Mouse (Mus musculus): Measurements from ENCODE around the gene Tubb1.

Gene Tubb1

DNA sequence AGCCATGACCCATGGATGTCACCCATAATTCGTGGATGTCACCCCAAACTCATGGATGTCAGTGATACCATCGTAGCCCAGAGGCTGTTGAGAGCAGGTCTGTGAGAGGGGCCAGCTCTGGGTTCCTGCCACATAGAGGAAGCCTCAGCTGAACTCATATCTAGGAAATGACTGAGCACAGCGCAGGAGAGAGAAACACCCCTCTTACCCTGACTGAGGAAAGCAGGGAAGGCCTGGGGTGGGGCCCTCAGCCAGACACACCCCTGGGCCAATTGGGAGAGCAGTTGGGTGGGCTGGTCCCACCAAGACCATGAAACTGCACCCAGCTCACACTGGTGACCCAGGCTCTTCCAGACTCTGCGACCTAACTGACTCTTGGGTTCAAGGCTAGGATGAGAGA lies at the start of gene Tubb1:
TSS of gene Tubb1 (plus strand) at position 343 of the 400 bp plus-strand sequence.
- DNase-seq (ENCODE audit: low spot score in 2 of 2) = no peak

DNA sequence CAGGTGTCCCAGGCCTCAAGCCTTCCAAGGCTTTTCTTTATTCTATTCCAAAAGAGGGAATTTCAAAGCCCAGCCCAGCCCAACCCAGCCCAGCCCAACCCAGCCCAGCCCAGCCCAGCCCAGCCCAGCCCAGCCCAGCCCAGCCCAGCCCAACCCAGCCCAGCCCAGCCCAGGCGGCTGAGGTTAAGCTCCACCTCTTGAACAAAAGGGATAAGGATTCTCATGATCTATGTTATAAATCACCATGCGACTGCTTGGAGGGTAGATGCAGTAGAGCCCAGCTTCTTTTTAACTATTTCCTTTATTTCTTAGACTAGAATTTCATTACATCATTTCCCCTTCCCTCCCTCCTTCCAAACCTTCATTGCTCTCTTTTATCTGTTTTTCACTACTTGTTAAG lies 40.3 kb upstream of the Tubb1 start:
- DNase-seq (ENCODE audit: low spot score in 2 of 2) = no peak

DNA sequence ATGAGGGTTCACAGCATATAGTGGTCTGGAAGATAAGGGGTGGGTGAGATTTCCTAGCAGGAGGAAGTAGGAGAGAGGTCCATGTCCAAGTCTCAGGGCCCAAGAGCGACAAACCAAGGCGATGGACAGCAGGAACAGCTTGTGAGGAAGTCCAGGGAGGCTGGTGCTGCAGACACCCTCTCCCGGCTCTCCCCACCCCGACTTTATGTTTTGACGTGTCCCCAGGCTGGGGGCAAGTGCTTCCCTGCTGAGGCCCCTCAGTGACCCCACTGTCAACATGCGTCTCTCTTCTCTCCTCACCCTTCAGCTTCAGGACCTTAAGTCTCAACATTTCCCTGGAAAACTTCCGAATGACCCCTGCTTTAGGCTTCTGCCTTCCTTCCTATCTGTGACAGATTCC lies 37.4 kb upstream of the Tubb1 start:
- no peak for DNase-seq (ENCODE audit: low spot score in 2 of 2)

DNA sequence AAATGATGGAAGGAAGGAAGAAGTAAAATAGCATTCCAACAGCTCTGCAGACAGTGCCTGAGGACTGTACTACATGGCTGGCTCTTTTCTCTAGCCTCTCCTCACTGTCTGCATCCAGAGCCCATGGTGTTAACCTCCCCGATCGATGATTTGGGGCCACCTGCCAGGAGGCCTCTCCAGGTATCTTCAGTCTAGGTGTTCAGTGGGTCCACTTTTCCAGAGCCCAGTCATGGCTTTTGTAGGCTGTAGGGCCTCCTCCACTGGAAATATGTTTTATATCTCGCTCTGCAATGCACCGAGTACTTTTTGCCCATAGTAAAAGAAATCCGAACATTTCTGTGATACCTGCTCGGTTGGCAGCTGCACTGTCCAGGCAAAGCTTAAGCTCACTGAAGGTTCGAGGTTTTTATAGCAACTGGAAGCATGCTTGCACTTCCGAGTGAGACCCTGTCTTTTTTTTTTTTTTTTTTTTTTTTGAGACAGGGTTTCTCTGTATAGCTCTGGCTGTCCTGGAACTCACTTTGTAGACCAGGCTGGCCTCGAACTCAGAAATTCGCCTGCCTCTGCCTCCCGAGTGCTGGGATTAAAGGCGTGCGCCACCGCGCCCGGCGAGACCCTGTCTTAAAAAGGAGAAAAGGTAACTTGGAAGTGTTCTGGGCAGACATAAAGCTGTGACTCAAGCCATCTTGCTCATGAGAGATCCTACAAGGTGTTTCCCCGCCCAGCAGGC lies 35.3 kb upstream of the Tubb1 start:
- no peak for DNase-seq (ENCODE audit: low spot score in 2 of 2)

DNA sequence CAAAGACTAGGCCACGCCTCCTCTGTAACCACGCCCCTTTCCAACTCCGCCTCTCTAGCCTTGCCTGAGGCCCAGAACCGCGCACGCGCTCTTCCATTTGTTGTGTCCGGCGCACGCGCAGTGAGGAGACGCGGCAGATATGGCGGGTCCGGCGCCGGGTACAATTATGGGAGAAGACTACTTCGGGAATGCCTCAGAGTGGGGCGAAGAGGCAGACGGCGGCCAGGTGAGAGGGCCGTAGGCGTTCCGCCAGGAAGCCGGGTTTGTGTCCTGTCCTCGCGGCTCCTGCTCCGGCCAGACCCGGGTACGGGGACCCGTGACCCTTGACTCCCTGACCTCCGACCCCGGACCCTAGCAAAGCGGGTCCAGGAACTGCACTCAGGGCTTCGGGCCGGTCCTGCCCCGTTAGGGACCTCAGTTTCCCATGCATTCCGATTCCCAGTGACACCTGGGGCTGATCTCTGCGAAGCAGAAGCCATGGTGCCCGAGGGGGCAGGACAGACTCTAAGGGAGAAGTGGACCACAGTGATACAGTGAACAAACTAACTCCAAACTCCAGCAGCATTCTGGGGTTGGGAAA lies 34.7 kb upstream of the Tubb1 start, which contains the start of gene Nelfcd:
TSS of gene Nelfcd (plus strand) at position 74 of the 580 bp plus-strand sequence.
- peak; percentile 94 to 95 for DNase-seq (ENCODE audit: low spot score in 2 of 2)

DNA sequence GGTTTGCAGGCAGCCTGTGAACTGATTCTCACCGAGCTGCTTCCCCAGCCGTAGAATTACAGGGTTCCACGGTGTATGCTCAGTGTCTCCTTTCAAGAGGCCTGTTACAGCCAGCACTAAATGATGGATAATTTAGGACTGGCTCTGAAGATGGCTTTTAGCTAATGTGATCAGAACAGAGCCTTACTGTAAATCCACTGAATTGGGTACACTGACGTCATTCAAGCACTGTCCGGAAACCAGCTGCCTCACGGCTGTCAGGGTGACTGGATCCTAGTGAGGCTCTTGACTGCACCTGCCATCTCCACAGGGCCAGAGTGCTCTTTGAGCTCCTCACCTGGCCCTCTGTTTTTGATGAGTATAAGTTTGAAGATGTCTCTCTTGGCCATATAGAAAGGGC lies 29.4 kb upstream of the Tubb1 start:
- DNase-seq (ENCODE audit: low spot score in 2 of 2) = no peak

DNA sequence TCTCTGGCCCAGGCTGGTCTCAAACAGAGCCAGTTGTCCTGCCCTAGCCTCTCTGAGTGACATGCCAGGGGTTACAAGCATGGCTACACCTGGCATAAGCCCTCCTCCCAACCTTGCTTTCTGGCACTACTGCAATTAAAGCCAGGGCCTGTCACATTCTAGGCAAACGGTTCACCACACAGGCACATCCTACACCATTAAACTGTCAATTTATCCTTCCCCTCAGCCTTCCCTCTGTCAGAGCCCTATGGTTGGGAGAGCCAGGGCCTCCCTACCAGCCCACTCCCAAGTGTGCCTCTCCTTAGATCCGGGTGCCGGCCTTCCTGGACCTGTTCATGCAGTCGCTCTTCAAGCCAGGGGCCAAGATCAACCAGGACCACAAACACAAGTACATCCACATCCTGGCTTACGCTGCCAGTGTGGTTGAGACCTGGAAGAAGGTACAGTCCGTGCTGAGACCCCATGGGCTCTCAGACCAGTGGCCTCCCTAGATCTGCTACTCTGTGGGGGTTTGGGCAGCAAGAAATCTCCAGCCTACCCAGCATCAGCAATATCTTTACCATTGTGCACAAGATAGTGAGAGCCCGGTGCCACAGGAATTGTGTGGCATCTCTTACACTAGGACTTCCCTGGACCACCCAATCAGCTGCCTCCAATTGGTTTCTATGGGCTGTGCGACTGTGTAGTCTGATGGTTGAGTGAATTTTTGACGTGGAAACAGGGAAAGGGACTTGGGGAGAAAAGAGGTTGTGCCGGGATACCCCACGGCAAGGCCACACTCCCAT lies 26.0 kb upstream of the Tubb1 start:
- no peak for DNase-seq (ENCODE audit: low spot score in 2 of 2)

DNA sequence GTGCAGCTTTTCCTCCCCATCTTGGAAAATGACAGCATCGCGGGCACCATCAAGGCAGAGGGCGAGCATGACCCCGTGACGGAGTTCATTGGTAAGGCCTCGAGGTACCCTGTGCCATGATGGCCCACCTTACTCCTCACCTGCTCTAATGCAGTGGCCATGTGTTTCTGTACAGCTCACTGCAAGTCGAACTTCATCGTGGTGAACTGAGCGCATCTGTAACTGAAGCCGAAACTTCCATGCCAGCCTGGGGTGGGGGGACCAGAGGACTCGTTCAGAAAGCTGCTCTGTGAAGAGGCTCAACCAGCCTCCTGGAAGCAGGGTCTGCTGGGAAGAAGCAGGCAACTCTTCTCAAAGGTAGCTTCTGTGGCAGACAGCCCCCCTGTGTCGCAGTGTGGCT lies 23.6 kb upstream of the Tubb1 start:
- no peak for DNase-seq (ENCODE audit: low spot score in 2 of 2)

DNA sequence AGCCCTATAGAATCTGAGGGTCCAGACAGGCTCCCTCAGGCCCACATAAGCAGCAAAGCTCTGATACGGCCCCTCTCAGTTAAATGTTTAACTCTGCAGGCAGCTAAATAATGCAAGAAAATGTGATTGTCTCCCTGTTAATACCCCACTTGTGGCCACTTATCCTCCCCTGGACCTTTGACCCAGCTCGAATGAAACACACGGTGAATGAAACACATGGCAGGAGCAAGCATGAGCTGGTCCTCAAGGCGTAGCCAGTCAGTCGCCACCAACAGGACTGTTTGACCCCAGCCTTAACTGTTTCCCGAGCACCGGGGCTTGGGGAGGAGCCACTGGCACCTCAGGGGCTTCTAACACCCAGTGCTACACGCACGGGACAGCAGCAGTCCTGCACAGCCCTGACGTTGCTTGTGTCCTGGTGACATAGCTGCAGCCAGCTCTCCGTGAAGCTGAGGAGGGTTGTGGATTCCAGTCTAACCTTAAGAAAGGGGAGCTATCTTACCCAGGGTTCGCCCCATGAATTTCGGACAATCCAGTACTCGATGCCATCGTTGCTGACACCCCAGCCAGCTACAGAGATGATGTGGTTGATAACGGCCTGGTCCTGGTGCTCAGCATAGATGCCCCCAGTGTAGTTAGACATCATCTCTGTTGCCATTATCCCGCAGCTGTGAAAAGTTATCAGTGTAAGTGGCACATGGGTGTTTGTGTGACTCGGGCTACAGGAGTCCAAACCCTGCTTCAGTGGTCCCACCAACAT lies 22.2 kb upstream of the Tubb1 start:
- no peak for DNase-seq (ENCODE audit: low spot score in 2 of 2)

DNA sequence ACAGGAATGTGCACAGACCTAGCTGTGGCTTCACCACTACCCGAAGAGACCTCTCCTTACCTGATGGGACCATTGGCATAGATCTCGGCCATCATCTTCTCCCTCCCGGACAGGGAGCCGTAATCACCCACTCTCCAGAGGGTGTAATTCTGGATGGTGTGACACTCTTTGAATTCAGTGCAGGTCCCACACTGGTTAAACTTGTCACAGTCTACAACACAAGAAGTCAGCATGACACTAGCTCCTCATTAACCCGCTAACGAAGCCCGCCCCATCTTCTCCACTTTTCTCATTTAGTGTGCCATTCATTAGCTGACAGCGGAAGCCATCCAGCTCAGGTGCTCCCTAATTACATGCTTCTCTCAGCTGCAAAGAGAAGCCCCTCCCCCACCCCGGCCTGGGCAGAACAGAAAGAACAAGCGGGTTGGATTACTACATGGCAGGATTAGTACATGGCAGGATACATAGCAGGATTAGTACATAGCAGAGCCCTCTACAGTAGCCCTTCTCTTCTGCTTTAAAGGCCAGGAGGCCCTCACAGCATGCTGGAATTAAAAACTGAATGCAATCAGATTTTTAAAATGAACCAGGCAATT lies 21.4 kb upstream of the Tubb1 start:
- no peak for DNase-seq (ENCODE audit: low spot score in 2 of 2)

DNA sequence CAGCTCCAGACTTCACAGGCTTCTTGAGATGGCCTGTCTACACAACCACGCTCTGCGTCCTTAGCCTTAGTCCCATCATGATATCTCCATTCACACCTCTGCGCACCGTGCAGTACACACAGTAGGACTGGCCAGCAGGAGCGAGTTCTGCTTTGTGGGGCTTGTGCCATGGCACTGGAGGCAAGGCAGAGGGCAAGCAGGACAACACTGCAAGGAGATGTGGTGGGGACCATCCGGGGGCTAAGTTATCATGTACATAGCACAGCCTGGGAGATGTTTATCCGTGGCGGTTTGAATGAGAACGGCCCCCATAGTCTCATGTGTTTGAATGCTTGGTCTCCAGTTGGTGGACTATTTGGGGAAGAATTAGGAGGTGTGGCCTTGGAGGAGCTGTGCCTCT lies 15.6 kb upstream of the Tubb1 start:
- DNase-seq (ENCODE audit: low spot score in 2 of 2) = no peak

DNA sequence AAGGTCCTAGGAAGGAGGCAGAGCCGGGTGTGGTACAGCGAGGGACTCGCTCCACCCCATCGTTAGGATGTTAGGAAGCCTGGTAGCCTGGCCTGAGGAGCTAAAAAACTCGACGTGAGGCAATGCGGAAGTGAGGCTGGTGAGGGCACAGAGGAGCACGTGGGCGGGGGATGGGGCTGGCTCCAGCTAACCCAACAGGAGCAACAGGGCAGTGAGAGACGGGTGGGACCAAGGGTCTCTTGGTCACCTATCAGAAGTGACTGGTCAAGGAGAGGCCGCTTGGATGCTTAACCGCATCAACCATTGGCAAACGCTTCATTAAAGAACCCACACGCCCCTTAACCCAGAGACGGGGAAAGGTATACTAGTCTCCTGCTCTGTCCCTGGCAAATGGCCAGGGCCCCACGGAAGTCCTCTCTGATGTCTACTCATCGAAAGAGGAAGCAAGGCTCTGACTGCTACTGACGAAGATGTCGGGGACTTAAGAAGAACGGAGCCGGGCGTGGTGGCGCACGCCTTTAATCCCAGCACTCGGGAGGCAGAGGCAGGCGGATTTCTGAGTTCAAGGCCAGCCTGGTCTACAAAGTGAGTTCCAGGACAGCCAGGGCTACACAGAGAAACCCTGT lies 14.3 kb upstream of the Tubb1 start:
- peak in 1 of 2 experiments; percentile 64 for DNase-seq (ENCODE audit: low spot score in 2 of 2)

DNA sequence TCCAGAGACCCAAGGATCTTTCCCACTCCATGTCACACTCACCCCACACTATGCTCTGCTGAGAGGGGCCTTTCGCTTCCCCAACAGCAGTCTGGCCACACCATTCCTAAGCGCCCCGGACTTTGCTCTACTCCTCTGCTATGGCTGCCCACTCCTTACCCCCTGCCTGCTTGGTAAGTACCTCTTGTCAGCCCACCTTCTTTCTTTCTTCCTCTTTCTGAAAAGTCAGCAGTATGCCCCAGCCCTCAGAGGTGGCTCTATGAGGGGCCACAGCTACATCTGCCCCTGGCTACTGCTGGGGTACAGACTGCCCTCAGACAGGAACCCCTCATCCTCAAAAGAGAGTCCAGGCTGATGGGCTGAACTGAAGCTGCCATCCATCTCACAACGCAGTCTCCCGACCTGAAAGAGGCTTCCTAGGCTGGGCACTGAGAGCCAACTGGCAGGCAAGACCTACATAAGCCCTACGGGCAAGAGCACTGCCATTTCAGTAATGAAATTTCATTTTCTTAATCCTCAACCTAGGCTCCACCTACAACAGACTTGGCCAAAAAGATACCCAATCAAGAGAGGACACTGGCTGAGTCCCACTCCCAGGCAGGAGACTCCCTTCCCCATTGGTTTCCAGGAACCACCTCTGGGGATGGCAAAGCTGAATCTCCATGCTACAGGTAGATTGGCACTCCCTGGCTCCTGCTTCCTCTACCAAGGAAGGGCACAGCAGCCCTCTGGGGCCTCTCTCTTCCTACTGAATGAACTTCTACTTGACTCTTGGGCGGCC lies 13.4 kb upstream of the Tubb1 start:
- DNase-seq (ENCODE audit: low spot score in 2 of 2) = peak in 1 of 2 experiments; percentile 34

DNA sequence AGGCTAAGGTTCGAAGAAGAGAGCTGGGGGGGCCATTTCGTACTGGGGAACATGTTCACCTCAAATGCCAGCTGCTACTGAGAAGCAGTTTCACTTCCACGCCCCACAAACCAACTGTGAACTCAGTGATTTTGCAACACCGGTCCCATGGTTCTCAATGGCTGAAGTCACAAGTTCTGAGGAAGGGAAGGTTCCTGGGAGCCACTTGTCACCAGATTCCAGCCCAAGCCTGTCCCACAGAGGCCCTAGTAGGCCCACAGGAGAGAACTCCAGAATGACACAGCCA lies 12.9 kb upstream of the Tubb1 start:
- peak; percentile 23 to 65 for DNase-seq (ENCODE audit: low spot score in 2 of 2)

DNA sequence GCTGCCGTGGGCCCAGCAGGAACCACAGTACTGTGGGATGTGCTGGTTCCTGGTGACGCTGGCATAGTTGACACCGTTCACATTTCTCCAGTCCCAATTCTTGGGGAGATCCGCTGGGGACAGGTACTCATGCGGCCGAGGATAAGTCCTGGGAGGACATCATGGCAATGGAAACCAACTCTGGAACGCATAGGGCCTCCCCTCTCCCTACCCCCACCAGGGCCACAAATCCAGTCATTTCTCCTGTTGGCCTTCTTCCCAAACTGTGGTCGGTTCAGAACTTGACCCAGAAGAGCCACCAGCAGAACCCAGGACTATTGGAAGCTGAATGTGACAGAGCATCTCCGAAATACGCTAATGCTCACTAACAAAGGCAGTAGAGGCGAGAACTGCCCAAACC lies 12.3 kb upstream of the Tubb1 start:
- no peak for DNase-seq (ENCODE audit: low spot score in 2 of 2)

DNA sequence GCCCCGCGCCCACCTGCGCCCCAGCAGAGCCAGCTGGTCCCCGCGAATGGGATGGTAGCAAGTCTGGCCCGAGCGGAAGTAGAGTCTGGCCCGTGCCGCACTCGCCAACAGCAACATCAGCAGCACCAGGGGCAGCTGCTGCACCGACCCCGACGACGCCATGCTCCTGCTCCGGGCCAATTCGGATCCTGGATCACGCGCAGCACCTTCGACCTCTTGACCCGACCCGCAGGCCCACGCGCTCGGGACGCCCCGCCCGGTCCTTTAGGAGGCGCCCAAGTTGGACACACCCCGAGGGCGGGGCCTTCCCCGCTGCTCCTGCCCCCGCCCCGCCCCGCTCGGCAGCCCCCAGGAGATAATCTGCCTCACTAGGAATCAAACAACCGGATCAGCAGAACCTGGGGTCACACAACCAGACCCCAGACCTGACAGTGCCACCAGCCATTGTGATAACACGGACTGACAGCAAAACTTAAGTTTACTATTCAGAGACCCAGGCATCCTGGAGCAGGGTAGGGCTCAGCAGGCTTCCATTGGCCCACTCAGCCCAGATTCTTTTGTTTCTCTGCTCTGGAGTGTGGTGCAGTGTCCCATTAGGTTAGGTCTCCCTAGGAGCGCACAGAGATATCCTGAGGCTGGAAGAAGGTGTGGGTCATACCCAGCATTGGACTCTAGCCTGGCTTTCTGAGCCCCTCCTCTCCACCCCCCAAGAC lies 11.6 kb upstream of the Tubb1 start, which contains the start of gene Ctsz:
TSS of gene Ctsz (minus strand) at position 303 of the 713 bp plus-strand sequence.
- peak; percentile 22 to 55 for DNase-seq (ENCODE audit: low spot score in 2 of 2)

DNA sequence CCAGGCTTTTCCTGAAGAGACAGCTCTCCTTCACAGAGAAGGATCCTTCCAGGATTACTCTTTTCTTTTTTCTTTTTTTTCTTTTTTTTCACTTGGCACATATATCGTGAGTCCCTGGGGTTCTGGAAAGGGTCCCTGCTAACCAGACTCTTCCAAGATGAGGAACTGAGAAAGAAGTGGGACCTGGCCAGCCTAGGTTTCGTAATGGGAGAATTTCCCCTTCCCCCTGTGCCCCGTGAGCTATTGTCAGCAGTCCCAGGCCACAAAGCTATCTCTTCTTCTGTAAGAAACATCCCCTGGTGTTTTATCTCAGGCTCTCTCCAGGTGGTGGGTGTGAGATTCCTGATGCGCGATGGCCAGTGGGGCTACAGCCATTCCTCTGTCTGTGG lies 11.1 kb upstream of the Tubb1 start:
- DNase-seq (ENCODE audit: low spot score in 2 of 2) = no peak

DNA sequence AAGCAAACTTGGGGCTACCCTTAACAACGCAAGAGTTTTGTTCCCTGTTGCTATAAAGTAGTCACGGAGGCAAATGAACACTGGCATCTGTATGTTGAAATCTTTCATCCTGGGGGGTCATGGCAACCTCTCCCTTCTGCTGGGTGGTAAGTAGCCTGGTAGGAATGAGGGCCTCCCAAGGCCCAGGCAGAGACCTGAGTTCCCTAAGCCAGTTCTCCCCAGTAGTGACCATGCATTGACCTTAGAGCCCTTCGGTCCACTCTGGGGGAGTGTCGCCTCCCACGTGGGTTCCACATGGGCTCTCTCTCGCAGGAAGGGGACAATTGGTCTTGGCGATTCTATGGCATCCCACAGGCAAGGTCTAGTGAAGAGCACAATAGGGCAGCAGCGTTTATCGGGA lies 10.5 kb upstream of the Tubb1 start:
- DNase-seq (ENCODE audit: low spot score in 2 of 2) = no peak

DNA sequence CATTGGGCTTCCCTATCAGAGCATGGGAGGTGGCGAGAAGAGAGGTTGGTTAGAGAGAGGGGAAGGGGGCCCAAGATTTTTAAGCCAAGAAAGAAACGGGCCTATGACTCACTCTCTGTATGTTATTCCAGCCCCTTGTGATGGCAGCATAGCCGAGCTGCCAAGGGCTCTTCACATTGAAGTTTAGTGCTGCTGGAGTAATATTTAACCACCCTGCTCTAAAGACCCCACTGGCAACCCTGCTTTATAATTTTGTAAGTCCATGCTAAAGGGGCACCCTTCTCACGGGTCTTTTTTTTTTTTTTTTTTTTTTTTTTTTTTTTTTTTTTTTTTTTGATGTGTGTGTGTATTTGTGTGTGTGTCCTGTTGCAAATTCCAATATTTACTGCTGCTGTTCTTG lies 8.6 kb upstream of the Tubb1 start:
- no peak for DNase-seq (ENCODE audit: low spot score in 2 of 2)

DNA sequence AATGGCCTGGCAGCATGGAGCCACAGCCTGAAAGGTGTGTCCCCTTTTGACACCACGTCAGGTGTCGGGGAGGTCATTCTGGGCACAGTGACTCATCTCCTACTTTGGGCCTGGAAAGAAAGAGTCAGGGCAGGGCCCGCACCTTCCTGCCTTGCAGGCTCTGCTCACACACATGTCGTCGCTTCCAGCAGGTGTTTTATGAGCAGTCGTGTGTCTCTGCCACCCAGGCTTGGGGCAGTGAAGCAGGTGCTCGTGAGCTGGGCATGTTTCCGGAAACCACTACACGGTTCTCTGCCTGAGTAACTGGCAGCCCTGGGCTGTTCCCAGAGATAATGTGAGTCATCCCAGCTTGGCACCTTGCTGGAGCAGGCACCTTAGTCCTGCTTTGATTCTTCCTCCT lies 8.0 kb upstream of the Tubb1 start:
- DNase-seq (ENCODE audit: low spot score in 2 of 2) = peak in 1 of 2 experiments; percentile 24
